Mouse (Mus musculus) forebrain, postnatal 0 days (tissue): ENCODE results near the gene Vmn2r61. TPM values are rescaled to one million over a fixed set of nuclear protein-coding genes. Genes with fewer than 3 reads are reported as not detected.

Source experiments
- ATAC-seq: fragments of 200-750 bp; cut with Nextera tagmentation; 2 replicates; pipeline ENCODE4 v1.8.0; 2017; ENCODE audit warnings: mild to moderate bottlenecking, moderate library complexity
- DNase-seq: peaks from one replicate; pipeline ENCODE4 v3.0.0-alpha.2; 2015
- H3K27ac ChIP-seq: fragments of 300-500 bp; sonication (generic); 2 replicates; pipeline ENCODE4 v1.5.1; 2014; ENCODE audit warnings: low read depth, mild to moderate bottlenecking, antibody characterized with exemption, low read length, moderate library complexity, mixed read lengths
- H3K27me3 ChIP-seq: fragments of 300-500 bp; sonication (generic); 2 replicates; pipeline ENCODE4 v1.6.1; 2014; ENCODE audit warnings: mild to moderate bottlenecking, low read length, mixed read lengths; ENCODE audit not compliant: insufficient read depth
- H3K36me3 ChIP-seq: fragments of 300-500 bp; sonication (generic); 2 replicates; pipeline ENCODE4 v1.6.1; 2014; ENCODE audit warnings: mild to moderate bottlenecking, moderate library complexity; ENCODE audit not compliant: insufficient read depth
- H3K4me1 ChIP-seq: fragments of 300-500 bp; sonication (generic); 2 replicates; pipeline ENCODE4 v1.6.1; 2014; ENCODE audit warnings: antibody characterized with exemption; ENCODE audit not compliant: insufficient read depth
- H3K4me2 ChIP-seq: fragments of 300-500 bp; sonication (generic); 2 replicates; pipeline ENCODE4 v1.6.1; 2014; ENCODE audit warnings: low read depth, mild to moderate bottlenecking, moderate library complexity
- H3K4me3 ChIP-seq: fragments of 300-500 bp; sonication (generic); 2 replicates; pipeline ENCODE4 v1.5.1; 2014; ENCODE audit warnings: low read depth, low read length, mixed read lengths
- H3K9ac ChIP-seq: fragments of 300-500 bp; sonication (generic); 2 replicates; pipeline ENCODE4 v1.6.1; 2014; ENCODE audit warnings: mild to moderate bottlenecking
- H3K9me3 ChIP-seq: fragments of 300-500 bp; sonication (generic); 2 replicates; pipeline ENCODE4 v1.6.1; 2016; ENCODE audit warnings: low read length
- CTCF ChIP-seq: sonication (generic); IDR thresholded peaks from 2 replicates; pipeline ENCODE4 v1.5.1; 2016; ENCODE audit warnings: antibody characterized with exemption, control low read depth, low read depth
- WGBS: fragments of 180-500 bp; shearing (Covaris S2); extraction: QIAGEN DNeasy Blood & Tissue Kit; methylation state at CpG from one replicate; pipeline ENCODE4 v1.1.7; 2014; 5-methylcytosine and 5-hydroxymethylcytosine counted together
- polyA plus RNA-seq: library from polyadenylated mRNA; unstranded; fragments of >200 nt; fragmentation: Nextera tagmentation; extraction: Ambion mirVana; gene quantifications from 2 replicates; pipeline ENCODE4 v1.2.1, GENCODE M21; 2015
- total RNA-seq: library from RNA; depleted of rRNA; stranded (reverse); fragments of >200 nt; gene quantifications from 2 replicates; pipeline ENCODE4 v1.2.3, GENCODE M21; 2014; rRNA removed

Gene Vmn2r61
- total RNA-seq (not detected in 2 replicates), polyA plus RNA-seq (not detected in 2 replicates)

DNA sequence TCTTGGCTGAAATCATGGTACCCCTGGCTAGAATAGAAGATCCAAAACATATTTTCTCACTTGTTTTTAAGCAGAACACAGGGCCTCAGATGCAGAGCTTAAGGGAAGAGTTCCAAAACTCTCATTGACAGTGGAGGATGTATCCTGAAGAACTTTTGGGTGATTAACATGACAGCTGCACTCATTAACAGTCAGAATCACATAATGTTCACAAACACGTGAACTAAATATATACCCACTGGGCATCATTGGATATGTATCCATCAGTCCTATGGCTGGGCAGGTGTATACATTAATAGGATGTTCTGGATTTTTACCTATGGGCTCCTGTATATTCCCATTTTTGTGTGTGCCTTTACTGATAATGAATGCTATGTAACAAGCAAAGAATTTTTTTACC lies at the start of gene Vmn2r61:
Gene Vmn2r61, plus strand, starts transcription at position 301 of the 400 bp plus-strand sequence.
- whole genome bisulfite sequencing = 86% methylated on average over 1 of the region's 1 CpGs

More for the DNA sequence above, at the start of gene Vmn2r61:
- no peaks in the 10 kb centered on the region for H3K27me3 ChIP-seq
- H3K4me2 ChIP-seq = no peak within 1 kb of the TSS
- no peaks in the 10 kb centered on the region for H3K36me3 ChIP-seq
- ATAC-seq (no peak), DNase-seq (no peak)
- no peak for TF ChIP-seq CTCF
- no peaks in the 10 kb centered on the region; the same call in 1 of the 2 replicates for H3K9me3 ChIP-seq
- no peak within 1 kb of the TSS for H3K9ac ChIP-seq
- no peak within 1 kb of the TSS for H3K27ac ChIP-seq
- no peak within 1 kb of the TSS for H3K4me3 ChIP-seq
- H3K4me1 ChIP-seq = no peaks in the 10 kb centered on the region

Other genes starting within 250 kb of the Vmn2r61 start
- gene Vmn2r59, start 201.0 kb upstream of the Vmn2r61 start, total RNA-seq = not detected in 2 replicates
- not detected in 2 replicates for gene Vmn2r59, start 201.0 kb upstream of the Vmn2r61 start, polyA plus RNA-seq
- gene Vmn2r60, start 152.3 kb upstream of the Vmn2r61 start, total RNA-seq = not detected in 2 replicates
- gene Vmn2r60, start 152.3 kb upstream of the Vmn2r61 start, polyA plus RNA-seq = not detected in 2 replicates
- 0.23 TPM in 1 of 2 replicates, not detected in the other for gene 4933421I07Rik, start 188.1 kb downstream of the Vmn2r61 start, total RNA-seq
- gene 4933421I07Rik, start 188.1 kb downstream of the Vmn2r61 start, polyA plus RNA-seq = not detected in 2 replicates
- gene Zfp141, start 245.7 kb downstream of the Vmn2r61 start, total RNA-seq = 22.3 and 29.0 TPM in 2 replicates
- 8.4 and 9.9 TPM in 2 replicates for gene Zfp141, start 245.7 kb downstream of the Vmn2r61 start, polyA plus RNA-seq